Mouse (Mus musculus) NIH3T3 (cell line): ENCODE measurements at regions not wholly inside any gene's neighbourhood (a gene's known extent, or its start where the extent isn't known, plus 50 kb on each side); places are given as distances from the start of the nearest gene placed in this dataset.
"Not testable (repeated sequence)": the region's sequence is repeated elsewhere in the genome, so short reads cannot be mapped to it uniquely, and the experiment has no call there.

ENCODE experiments used
- DNase-seq: peaks from one replicate; pipeline ENCODE4 v3.0.0-alpha.2; 2012; ENCODE audit warnings: low read depth

GRCm38 (mm10) chr14:13055198-13055597 lies 229.4 kb upstream of the Synpr start:
- no peak for DNase-seq

- DNase-seq: not testable (repeated sequence)
These were observed 219.7 kb upstream of the Cadps start for GRCm38 (mm10) chr14:13042536-13042935.

DNA sequence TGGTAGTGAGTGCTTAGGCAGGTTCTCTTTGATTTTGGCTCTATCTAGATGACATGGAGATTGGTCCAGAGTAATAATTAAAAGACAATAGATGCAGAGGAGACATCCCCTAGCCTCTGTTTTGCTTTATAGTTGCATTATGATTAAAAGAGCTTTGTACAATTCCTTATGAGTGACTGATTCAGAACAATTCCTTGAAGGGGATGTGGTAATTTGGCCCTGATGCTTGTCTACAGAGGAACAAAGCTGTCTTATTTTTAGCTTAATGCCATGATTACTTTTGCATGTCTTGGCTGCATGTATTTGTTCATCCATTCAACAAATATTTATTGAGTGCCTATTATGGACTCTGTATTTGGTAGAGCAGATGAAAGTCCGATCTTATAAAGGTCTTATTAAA lies 218.9 kb upstream of the Cadps start:
- DNase-seq: no peak

DNA sequence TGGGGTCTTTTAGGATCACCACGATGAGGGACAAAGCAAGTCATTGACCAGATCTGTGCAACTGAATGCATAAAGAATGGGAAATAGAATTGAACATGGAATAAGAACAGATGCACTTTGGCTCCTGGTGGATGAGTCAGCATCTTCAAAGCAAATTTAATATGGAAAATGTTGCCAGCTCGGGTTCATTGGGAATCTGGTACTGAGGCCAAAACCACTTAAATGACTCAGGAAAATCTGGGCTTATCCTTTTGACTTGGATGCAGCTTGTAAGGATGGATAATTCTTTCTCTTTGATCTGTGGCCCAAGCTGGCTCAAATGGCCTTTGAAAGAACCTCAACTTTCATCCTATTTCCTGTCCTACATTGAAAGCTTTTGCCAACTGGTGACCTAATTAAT lies 217.3 kb upstream of the Cadps start:
- no peak for DNase-seq

GRCm38 (mm10) chr14:13037426-13037825 lies 214.5 kb upstream of the Cadps start:
- no peak for DNase-seq

DNA sequence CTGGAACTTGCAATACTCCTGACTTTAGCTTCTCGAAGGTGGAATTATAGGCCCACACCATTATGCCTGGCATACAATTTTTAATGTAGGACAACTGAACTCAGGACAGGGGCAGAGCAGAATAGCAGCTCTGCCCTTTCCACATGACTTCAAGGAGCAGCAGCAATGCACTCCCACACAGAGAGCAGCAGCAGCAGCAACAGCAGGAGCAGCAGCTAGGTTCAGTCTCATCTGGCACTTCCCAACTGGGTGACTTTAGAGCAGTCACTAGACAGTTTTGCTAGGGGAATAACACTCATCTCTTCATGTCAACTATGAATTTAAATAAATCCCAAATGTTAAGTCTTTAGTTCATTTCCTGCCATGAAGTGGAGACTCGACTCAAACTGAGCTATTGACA lies 206.9 kb upstream of the Cadps start:
- no peak for DNase-seq

DNA sequence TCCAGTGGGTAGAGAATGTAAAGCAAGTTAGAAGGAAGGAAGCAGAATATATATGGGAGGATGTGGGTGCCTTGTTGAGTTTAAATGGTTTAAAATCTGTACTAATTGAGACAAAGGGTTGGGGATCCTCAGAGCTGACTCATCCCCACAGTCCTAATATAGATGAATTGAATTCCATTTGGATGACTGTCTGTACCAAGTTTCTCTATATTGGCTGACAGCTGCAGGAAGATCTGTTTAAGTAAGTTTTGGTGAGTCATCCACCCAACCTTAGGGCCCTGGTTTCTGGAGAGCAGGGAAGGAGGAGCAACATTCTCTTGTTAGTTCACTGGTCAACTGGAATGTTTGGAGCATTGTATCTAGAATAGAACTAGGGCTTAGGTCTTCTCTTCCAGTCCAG lies 199.9 kb upstream of the Cadps start:
- DNase-seq: peak; percentile 36

DNA sequence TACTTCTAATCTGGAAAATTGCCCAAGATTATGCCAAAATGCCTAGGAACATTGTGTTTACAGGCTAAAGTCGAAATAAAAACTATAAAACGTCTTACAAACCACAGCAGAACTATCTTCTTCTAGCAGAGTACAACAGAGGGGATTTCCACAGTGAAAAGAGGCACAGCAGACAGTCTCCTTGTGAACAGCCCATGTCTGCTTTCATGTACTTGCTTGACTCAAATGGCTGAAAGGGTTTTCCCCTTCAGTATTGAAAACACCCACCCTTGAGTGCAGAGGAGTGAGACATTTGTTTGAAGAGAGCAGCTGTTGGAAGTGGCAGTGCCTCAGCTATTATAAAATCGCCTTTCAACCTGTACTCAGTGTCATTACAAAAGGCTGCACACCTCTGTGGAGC lies 188.2 kb upstream of the Cadps start:
- DNase-seq: no peak

- peak; percentile 62 for DNase-seq
These were observed 178.3 kb upstream of the Cadps start for GRCm38 (mm10) chr14:13000997-13001699.

- DNase-seq: no peak
These were observed 156.5 kb upstream of the Cadps start for GRCm38 (mm10) chr14:12979416-12979815.

GRCm38 (mm10) chr14:12966441-12966840 lies 143.6 kb upstream of the Cadps start:
- DNase-seq: no peak

- not testable (repeated sequence) for DNase-seq
These were observed 135.0 kb upstream of the Cadps start for GRCm38 (mm10) chr14:12957896-12958295.

GRCm38 (mm10) chr14:12950922-12951321 lies 128.0 kb upstream of the Cadps start:
- DNase-seq: no peak

- no peak for DNase-seq
These were observed 115.9 kb upstream of the Cadps start for GRCm38 (mm10) chr14:12938638-12939293.

GRCm38 (mm10) chr14:12936343-12936742 lies 113.5 kb upstream of the Cadps start:
- no peak for DNase-seq

- no peak for DNase-seq
These were observed 108.9 kb upstream of the Cadps start for GRCm38 (mm10) chr14:12931668-12932384.

GRCm38 (mm10) chr14:12923617-12924016 lies 100.7 kb upstream of the Cadps start:
- DNase-seq: no peak

- no peak for DNase-seq
These were observed 92.6 kb upstream of the Cadps start for GRCm38 (mm10) chr14:12915431-12915830.

GRCm38 (mm10) chr14:12913956-12914355 lies 91.1 kb upstream of the Cadps start:
- DNase-seq: no peak

- peak; percentile 2 for DNase-seq
These were observed 90.5 kb upstream of the Cadps start for GRCm38 (mm10) chr14:12913421-12913820.

- DNase-seq: no peak
These were observed 54.4 kb upstream of the Cadps start for GRCm38 (mm10) chr14:12877337-12877662.

GRCm38 (mm10) chr14:12876417-12877336 lies 53.8 kb upstream of the Cadps start:
- DNase-seq: no peak
